Mouse (Mus musculus): ENCODE measurements around the gene Tmem222.

Gene Tmem222

DNA sequence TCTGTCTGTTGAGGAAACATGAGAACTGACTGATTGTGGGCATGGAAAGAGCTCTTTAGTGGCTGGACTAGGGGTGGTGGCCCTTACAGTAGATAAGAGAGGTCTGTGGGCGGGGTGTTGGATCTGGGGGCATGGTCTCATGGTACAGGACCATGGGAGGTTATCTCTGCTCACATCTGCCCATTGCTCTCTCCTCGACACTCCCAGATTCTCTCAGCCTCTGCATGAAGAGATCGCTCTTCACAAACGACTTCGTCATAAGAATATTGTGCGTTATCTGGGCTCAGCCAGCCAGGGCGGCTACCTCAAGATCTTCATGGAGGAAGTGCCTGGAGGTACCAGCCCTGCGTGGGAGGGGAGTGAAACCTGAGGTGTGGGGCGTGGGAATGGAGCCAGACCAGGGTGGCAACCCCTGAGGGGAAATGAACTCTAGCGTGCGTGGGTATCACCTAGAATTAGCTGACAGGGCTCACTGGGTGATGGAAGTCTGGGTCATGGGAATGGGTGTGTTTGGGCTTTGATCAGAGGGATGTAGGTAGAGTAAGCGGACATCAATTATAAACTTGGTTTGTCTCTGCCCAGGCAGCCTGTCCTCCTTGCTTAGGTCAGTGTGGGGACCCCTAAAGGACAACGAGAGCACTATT, 29.7 kb downstream of the Tmem222 start:
- DNase-seq = no peak

DNA sequence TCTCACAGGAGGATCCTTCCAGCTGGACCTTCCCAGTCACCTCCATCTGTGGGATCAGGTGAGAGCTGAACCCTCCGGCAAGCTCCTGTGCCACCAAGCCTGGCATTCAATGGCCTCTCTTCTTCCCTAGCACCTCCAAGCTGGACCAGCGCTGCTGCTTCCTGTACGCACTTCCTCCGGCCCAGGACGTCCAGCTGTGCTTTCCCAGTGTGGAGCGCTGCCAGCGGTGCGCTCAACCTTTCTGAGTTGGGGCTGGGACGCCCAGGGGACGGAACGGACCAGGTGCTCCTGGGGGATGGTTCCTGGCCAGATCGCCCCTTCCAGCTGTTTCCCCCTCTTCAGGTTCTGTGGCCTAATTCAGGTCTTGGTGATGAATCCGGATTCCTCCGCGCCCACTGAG, 30.5 kb downstream of the Tmem222 start:
- no peak for DNase-seq

DNA sequence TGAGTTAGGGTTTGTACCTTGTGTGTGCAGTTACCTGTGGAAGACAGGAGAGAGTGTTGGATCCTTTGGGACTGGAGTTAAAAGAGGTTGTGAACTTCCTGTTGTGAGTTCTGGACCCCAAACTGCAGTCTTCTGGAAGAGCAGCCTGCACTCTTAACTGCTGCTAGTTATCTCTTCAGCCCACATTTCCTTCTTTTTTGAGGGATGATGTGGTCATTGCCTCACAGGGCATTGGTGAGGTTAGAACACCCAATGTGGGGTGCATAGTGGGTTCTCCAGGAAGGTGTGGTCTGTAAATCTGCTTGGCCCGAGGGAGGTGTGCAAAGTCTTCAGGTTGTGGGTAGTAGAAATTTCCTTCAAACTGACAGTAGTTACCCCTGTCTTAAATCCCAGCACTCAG, 33.3 kb downstream of the Tmem222 start:
- DNase-seq = no peak

DNA sequence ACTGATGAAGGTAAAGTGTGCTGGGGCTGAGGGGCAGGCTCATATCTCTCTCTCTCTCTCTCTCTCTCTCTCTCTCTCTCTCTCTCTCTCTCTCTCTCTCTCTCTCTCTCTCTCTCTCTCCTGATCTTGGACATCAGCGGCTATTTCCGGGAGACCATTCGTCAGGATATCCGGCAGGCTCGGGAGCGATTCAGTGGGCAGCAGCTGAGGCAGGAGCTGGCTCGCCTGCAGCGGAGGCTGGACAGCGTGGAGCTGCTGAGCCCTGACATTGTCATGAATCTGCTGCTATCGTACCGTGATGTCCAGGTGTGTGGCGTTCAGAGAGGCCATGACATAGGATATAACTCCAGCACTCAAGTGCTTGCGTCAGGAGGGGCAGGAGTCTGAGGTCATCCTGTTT, 34.1 kb downstream of the Tmem222 start:
- DNase-seq = no peak

DNA sequence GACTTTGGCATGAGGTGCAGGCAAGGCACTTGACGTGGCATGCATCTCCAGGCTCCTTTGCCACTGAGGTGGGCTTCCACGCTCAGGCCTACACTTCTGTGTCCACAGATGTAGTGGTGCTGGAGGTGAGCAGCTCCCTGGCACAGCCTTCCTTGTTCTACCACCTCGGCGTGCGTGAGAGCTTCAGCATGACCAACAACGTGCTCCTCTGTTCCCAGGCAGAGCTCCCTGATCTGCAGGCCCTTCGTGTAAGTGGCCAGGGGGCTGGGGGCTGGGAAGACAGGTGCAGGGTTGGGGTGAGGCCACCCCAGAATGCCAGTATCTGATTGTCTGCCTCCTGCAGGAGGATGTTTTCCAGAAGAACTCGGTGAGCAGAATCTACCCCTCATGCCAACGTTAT, 34.9 kb downstream of the Tmem222 start:
- DNase-seq = no peak

DNA sequence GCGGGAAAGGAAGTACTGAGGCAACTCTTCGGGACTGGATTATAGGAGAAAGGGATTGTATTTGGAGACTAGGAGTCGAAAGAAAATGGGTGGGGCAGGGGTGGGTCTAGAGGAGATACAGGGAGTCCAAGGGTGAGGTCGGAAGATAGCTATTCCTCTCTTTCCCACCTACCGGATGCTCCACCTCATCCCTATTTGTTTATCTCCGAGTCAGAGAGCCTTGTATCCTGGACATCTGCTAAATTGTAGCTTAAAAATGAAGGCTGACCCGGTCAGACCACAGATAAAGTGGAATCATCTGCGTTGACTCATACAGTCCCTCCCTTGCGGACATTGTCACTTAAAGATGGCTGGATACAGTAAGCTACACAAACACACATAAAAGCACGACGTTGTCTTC, 35.7 kb downstream of the Tmem222 start:
- no peak for DNase-seq

DNA sequence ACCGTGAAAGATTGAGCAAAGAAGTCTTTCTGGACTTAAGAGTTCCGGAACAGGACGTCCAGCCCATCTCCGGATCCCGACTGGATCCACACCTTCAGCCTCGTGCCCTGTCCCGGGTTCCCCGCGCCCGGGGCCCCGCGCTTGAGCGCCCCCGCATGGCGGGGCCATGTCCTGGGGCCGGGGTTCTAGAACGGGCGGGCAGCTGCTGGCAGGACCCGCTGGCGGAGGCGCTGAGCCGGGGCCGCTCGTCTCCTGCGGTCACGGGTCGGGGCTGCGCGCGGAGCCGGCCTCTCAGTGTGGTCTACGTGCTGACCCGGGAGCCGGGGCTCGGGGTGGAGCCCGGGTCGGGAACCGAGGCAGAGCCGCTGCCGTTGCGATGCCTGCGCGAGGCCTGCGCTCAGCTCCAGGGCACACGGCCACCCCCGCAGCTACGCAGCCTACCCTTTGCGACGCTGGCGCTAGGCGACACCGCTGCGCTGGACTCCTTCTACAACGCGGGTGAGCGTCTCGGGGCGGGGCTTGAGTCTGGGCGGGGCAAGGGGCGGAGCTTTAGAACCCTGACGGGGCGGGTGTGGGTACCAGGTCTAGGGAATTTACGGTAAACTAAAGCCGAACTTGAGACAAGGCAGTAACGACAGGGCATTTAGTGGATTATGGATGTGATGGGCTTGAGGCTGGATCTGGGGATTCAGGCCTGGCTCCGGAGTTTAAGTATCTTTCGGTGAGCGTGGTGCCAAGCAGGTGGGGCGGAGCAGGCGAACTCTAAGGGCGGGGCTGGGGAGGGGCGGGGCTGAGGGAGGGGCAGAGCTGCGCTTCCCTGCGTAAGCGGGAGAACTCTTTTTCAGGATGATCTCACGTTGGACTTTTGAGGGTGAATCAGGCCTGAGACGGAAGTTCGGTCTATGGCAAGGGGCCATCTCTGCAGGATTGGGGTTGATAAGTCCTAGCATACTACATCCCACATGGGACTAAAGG, 36.4 kb downstream of the Tmem222 start:
- DNase-seq = peak; percentile 88

DNA sequence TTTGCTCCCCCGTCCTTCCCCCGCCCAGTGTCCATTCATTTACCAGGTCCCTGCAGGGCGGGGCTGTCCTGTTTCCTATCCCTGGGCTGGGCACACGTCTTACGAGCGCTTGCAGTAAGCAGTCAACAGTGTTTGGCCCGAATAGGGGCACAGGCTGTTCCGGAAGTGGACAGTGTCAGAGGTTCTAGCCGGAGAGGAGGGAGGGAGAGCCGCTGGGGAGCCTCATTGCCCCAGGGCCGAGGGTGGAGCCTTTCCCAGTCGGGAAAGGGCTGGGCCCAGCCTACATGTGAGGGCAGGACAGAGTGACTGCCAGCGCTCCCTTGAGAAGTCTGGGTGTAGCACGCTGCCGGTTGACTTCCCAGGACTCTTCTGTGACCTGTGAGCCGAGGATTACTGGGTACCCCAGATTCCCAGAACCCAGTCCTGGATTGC, 37.1 kb downstream of the Tmem222 start, which contains the start of gene Map3k6:
Gene Map3k6, plus strand, starts transcription at position 329 of the 432 bp plus-strand sequence.
- DNase-seq = peak; percentile 40

DNA sequence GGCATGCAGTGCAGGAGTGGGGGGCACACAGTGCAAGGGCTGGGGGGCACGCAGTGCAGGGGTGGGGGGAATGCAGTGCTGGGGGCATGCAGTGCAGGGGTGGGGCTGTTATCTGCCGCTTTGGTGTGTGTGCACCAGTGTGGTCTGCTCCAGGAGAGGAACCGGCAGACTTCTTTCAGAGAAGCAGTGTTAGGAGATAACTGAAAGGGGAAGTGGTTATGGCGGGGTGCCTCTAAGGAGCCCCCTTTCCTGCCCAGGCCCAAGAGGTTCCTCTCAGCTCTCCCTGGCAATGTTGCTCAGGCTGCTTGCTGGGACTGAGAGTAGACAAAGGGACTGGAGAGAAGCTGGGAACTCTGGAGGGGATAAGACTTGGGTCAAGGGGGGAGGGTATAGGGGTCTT, 39.7 kb downstream of the Tmem222 start:
- DNase-seq = no peak

DNA sequence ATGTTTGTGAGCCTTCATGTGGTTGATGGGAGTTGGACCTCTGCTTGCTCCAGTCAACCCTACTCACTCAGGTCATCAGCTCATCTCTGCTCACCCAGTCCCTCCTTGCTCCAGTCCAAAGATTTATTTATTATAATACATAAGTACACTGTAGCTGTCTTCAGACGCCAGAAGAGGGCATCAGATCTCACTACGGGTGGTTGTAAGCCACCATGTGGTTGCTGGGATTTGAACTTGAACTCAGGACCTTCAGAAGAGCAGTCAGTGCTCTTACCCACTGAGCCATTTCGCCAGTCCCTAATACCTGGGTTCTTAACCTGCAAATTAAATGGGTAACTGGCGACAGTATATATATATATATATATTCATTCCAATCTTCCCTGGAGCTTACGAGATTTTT, 42.2 kb downstream of the Tmem222 start:
- DNase-seq = no peak

DNA sequence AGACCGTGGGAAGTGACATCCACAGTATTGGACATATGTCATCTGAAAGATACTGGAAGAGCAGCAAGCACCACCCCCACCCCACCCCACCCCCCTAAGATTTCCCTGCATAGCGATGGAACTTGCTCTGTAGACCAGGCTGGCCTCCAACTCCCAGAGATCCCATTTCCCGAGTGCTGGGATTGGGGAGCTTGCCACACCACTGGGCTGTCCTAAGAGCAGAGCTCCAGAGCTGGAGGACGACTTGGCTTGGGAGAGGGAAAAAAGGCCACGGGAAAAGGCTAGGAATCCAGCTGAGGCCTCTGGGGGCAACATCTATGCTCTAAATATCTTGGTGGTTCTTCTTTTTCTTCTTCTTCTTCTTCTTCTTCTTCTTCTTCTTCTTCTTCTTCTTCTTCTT, 42.8 kb downstream of the Tmem222 start:
- DNase-seq = no peak

DNA sequence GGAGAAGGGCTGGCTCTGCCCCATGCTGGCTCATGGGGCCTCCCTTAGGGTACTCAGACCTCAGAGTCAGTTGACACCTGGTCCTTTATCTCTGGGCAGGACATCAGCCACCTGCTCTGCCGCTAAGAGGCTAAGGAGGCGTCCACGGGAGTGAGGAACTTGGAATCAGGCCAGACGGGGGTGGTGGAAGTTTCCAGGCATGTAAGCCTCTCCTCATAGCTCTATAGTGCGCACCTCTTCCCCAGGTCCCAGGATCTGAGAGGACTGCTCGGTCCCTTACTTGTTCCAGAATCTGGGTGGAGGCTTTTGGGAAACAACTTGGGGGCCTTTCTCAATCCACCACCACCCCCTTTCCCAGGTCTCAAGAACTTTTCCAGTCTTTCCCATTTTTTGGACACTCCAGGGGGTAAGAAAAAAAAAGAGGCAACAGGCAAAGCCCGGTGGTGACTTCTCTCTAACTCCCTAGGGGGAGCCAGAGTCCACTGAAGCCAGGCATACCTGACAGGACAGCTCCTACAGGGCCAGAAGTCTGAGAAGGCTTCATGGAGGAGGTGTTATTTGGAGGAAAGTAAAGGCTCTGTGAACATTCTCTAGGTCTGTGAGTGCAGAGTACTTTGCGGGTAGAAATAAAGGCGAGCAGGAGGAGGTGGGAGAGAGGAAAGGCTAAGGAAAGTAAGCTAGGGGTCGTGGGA, 44.2 kb downstream of the Tmem222 start:
- DNase-seq = no peak

DNA sequence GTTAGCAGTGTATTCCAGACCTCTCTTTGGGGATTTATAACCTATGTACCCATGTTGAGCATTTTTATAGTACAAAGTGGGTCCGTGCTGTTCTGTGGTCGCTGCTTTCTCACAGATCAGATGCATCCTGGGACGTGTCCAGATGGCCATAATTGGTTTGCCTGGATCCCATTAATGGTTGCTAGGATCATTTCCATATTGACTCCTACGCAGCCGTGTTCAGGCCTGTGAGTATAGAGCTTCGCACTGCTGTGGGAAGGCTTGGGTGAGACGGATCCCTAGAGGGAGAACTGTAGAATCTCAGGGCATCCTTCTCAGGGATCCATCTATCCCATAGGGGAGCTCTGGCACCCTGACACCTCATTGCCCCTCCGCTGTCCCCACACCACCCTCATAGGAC, 48.0 kb downstream of the Tmem222 start:
- DNase-seq = no peak

DNA sequence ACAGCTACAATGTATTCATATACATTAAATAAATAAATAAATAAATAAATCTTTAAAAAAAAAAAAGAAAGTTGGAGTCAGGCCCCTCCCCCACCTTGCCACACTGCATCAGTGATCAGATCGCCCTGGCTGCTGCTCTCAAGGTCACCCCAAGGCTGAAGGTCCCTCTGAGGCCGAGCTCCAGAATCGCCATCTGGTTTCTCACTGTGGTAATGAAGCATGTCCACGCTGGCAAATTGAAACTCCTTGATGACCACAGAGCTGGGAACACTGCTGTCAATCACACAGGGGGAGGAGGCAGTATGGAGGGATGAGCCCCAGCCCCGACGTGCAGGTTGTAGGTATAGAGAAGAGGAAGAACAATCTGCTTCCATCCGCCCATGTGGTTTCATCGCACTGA, 50.0 kb downstream of the Tmem222 start:
- no peak for DNase-seq

DNA sequence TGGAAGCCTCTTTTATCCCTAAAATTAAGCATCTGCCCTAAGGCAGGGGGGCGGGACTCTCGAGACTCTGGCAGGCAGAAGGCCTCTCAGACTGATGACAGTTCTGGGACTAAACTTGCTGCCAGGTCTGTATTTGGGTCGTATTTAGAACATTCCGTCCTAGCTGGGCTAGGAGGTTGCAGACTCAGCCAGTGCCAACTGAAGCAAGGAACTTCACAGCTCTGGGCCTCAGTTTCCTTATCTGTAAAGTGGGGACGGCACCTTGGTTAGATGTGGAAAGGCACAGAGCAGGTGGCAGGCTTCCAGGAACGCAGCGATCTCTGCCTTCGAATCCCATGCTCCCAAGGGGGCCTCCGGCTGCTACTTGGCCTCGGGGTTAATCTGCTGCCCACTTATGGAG, 51.5 kb downstream of the Tmem222 start:
- no peak for DNase-seq

DNA sequence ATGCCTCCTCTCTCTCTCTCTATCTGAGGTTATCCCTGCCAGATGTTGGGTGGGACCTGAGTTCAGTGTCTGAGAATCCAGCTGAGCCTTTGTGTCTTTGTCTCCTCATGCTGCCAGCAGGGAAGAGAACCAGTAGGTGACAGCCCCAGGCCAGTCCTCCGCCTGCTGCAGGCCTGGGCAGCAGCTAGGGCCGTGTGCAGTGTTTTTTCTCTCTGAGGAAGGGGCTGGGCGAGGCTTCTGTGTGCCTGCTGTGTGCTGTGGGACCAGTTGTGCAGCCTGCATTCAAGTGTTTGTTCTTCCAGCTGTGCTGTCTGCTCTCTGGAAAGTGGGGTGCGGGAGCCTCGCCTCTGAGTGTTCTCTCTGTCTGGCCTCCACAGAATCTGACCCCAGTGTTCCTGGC, 53.7 kb downstream of the Tmem222 start:
- DNase-seq = no peak

DNA sequence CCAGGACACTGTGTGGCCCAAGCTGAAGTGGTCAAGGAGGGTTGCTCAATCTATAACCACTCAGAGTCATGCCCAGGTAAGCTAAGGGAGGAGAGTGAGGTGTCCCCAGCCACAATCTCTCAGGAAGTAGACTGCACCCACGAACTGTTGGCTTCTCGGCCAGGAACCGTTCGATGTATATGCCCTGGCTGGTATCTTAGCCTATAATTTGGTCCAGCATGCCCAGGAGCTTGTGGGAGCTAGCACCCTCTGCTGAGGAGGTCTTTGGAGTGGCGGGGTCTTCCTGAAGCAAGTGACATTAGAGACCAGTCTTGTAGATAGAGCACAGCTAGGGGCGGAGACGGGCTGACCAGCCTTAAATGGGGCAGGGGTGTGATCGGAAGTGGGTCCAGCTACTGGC, 55.9 kb downstream of the Tmem222 start:
- no peak for DNase-seq

DNA sequence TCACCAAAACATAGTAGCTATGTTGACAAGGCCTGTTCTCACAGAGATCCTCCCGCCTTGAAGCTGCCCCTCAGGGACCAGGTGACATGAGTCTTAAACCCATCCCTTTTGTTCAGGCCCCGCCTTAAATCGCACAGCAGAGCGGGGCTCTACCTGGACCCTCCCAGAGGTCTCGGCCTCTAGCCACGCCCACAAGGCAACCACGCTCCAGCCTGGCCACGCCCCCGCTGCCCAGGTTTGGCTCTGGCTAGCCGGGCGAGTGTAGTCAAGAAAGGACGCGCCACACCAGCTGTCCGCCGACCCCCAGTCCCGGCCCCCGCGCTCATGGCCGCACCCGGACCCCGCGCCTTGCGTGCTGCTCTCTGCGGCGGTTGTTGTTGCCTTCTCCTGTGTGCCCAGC, 56.9 kb downstream of the Tmem222 start:
- DNase-seq = no peak

DNA sequence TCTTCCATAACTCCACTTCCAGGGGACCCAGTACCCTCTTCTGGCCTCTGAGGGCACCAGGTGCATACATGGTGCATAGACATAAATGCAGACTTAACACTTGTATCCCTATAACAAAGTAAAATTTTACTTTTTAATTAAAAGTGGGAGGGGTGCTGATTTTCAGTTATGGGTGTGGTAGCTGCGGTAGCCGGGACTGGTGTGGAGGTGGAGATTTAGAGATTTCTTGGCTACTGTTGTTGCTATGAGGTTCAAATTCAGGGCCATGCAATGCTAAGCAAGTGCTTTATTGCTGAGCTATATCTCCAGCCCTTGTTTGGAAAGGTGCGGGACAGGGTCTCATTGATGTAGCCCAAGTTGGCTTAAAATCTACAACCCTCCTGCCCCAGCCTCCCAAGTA, 58.8 kb downstream of the Tmem222 start:
- no peak for DNase-seq

DNA sequence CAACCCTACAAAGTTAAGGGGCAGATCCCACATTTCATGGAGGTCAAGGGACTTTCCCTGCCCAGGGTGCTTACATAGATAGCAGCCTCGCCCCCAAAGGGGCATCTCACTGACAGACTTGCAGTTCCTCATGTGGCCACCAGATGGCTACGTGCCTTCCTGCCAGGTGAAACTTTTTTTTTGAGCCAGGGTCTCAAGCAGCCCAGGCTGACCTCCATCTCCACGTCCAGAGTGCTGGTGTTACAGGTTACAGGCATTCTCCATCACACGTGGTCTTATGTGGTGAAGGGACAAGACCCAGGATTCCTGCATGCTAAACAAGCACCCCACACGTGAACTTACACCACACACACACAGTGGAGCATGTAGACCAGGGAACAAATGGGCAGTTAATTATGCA, 60.0 kb downstream of the Tmem222 start:
- DNase-seq = peak; percentile 31

Data from right cerebral cortex, adult 18-20 months (tissue).